Mouse (Mus musculus) neural tube, embryonic 11.5 days (tissue): ENCODE results near the gene Srrm1. TPM values are rescaled to one million over a fixed set of nuclear protein-coding genes. Genes with fewer than 3 reads are reported as not detected.

Source experiments
- ATAC-seq: fragments of 200-750 bp; cut with Nextera tagmentation; 2 replicates; pipeline ENCODE4 v1.8.0; 2017; ENCODE audit warnings: moderate number of reproducible peaks, mild to moderate bottlenecking, moderate TSS enrichment, moderate library complexity; ENCODE audit not compliant: insufficient read depth, low FRiP score, low TSS enrichment
- DNase-seq: peaks from one replicate; pipeline ENCODE4 v3.0.0-alpha.2; 2015; ENCODE audit warnings: low spot score
- H3K27ac ChIP-seq: fragments of 300-500 bp; sonication (generic); 2 replicates; pipeline ENCODE4 v1.5.1; 2014; ENCODE audit warnings: low read depth, mild to moderate bottlenecking, low read length
- H3K27me3 ChIP-seq: fragments of 300-500 bp; sonication (generic); 2 replicates; pipeline ENCODE4 v1.6.1; 2014; ENCODE audit warnings: mild to moderate bottlenecking, low read length, mixed read lengths; ENCODE audit not compliant: control insufficient read depth, insufficient read depth
- H3K36me3 ChIP-seq: fragments of 300-500 bp; sonication (generic); 2 replicates; pipeline ENCODE4 v1.6.1; 2014; ENCODE audit warnings: mild to moderate bottlenecking, low read length, moderate library complexity, mixed read lengths; ENCODE audit not compliant: control insufficient read depth, insufficient read depth
- H3K4me1 ChIP-seq: fragments of 300-500 bp; sonication (generic); 2 replicates; pipeline ENCODE4 v1.6.1; 2014; ENCODE audit warnings: low read length, mixed read lengths; ENCODE audit not compliant: control insufficient read depth, insufficient read depth
- H3K4me2 ChIP-seq: fragments of 300-500 bp; sonication (generic); 2 replicates; pipeline ENCODE4 v1.6.1; 2014; ENCODE audit warnings: low read depth, mild to moderate bottlenecking, moderate library complexity
- H3K4me3 ChIP-seq: fragments of 300-500 bp; sonication (generic); 2 replicates; pipeline ENCODE4 v1.5.1; 2014; ENCODE audit warnings: low read depth, low read length
- H3K9ac ChIP-seq: fragments of 300-500 bp; sonication (generic); 2 replicates; pipeline ENCODE4 v1.6.1; 2014; ENCODE audit warnings: mild to moderate bottlenecking, low read length
- H3K9me3 ChIP-seq: fragments of 300-500 bp; sonication (generic); 2 replicates; pipeline ENCODE4 v1.6.1; 2016; ENCODE audit warnings: low read length; ENCODE audit not compliant: control insufficient read depth
- WGBS: fragments of 180-500 bp; shearing (Covaris S2); extraction: QIAGEN DNeasy Blood & Tissue Kit; methylation state at CpG from one replicate; pipeline ENCODE4 v1.1.7; 2014; 5-methylcytosine and 5-hydroxymethylcytosine counted together
- polyA plus RNA-seq: library from polyadenylated mRNA; unstranded; fragments of >200 nt; fragmentation: Nextera tagmentation; extraction: Ambion mirVana; gene quantifications from 2 replicates; pipeline ENCODE4 v1.2.1, GENCODE M21; 2014

Gene Srrm1
- polyA plus RNA-seq, 1 experiment from 2014 or later: 168 TPM

DNA sequence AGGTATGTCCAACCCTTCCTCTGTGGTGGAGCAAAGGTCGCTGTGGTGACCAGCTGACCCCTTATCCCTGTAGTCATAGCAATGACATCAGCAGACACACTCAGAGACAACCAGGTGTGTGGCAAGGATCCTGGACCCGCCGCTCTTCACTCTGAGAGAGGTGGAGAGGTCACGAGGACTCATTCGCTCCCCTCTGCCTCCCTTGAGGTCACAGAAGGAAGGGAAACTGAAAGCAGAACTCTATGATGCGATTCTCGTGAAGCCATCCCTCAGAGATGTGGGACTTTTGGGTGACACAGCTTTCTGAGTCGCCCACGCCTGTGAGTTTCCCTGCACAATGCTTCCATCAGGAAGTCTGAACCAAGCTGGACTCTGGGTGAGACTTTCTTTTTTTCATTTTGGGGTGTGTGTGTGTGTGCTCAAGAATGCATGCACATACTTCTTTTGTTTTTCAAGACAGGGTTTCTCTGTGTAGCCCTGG is 39.3 kb downstream of the Srrm1 start:
- 76% methylated on average over 9 of the region's 9 CpGs for WGBS
- H3K9me3 ChIP-seq: no peaks in the 10 kb centered on the region
- ATAC-seq: no peak

DNA sequence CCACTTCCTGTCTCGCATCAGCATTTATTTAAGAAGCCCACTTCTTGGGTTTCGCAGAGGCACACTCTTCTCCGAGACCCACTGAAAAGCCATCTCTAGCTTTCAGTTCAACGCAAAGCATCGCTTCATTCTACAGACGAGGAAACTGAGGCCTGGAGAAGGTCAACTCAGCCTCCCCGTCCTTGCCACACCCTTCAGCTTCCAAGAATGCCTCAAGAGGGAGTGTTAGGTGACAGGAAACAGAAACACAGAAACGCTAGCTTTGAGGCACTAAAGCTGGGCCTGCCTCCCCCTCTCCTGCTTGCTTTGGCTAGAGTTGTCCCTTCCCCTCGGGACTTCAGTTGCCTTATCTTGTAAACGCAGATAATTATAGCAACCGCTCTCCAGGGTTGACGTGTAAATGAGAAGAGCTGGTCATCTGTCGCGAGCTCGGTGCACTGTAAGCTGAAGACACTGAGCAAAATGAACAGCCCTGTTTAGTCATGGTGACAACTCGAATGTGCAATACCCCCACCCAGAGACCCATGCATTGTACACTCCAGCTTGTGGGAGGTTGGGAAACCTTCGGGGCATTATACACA is 39.9 kb downstream of the Srrm1 start:
- H3K27me3 ChIP-seq: no peaks in the 10 kb centered on the region
- peaks cover 14% of the 10 kb centered on the region for H3K36me3 ChIP-seq
- H3K9ac ChIP-seq: no peak overlapping the region
- no peak overlapping the region for H3K4me2 ChIP-seq
- ATAC-seq: no peak
- no peak for DNase-seq
- H3K9me3 ChIP-seq: no peaks in the 10 kb centered on the region
- no peak overlapping the region for H3K27ac ChIP-seq
- no peak overlapping the region for H3K4me3 ChIP-seq
- no peaks in the 10 kb centered on the region for H3K4me1 ChIP-seq
- 69% methylated on average over 17 of the region's 17 CpGs for WGBS

More for the DNA sequence above, 39.3 kb downstream of the Srrm1 start:
- Histone ChIP-seq H3K9ac (no peak overlapping the region), H3K4me2 (no peak overlapping the region), H3K27ac (no peak overlapping the region), H3K27me3 (no peaks in the 10 kb centered on the region), H3K4me3 (no peak overlapping the region), H3K4me1 (no peaks in the 10 kb centered on the region), H3K36me3 (peaks cover 16% of the 10 kb centered on the region)
- no peak for DNase-seq

DNA sequence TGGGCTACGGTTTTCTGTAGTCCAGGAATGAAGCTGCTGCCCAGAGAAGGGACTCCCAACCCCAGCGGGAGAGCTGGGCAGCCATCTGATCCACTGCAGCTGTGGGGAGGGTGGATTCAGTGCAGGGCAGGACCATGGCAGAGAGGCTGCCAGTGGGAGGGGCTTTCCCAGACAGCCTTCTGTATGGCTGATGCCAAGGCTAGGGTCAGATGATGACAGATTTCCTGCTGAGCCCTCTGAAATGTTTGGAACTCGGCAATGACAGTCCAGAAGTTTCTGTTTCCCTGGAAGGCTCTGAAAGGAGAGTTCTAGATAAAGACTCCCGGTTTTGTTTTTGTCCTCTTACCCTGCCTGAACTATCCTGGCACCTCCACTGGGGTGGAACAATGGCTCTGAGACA is 40.4 kb downstream of the Srrm1 start:
- Histone ChIP-seq H3K36me3 (peaks cover 14% of the 10 kb centered on the region), H3K27ac (no peak overlapping the region), H3K27me3 (no peaks in the 10 kb centered on the region), H3K4me3 (no peak overlapping the region), H3K9me3 (no peaks in the 10 kb centered on the region), H3K4me1 (no peaks in the 10 kb centered on the region), H3K9ac (no peak overlapping the region), H3K4me2 (no peak overlapping the region)
- 53% methylated on average over 4 of the region's 4 CpGs for WGBS
- no peak for ATAC-seq
- no peak for DNase-seq

DNA sequence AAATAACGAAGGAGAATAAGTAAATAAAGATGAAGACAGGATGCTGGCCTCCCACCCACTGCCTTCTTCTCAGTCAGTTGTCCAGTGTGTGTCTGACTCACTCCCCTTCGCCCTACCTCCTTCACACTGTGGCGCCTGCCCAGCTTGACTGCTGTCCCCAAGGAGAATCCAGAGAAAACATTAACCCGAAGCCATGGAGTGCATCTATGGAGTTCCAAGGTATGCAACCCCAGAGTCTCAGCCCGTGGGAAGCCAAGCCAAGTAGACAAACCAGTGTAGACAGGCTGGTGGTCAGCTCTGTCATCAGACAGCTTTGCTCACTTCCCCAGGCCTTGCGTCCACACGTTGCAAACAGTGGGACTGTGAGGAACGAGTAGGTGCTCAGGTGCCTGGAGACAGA is 42.8 kb downstream of the Srrm1 start:
- Histone ChIP-seq H3K9ac (no peak overlapping the region), H3K27ac (no peak overlapping the region), H3K9me3 (no peaks in the 10 kb centered on the region), H3K4me3 (no peak overlapping the region), H3K4me2 (no peak overlapping the region), H3K4me1 (no peaks in the 10 kb centered on the region; the same call in 1 of the 2 replicates), H3K27me3 (no peaks in the 10 kb centered on the region), H3K36me3 (peaks cover 5% of the 10 kb centered on the region)
- 80% methylated on average over 8 of the region's 8 CpGs for WGBS
- DNase-seq: no peak
- no peak for ATAC-seq

DNA sequence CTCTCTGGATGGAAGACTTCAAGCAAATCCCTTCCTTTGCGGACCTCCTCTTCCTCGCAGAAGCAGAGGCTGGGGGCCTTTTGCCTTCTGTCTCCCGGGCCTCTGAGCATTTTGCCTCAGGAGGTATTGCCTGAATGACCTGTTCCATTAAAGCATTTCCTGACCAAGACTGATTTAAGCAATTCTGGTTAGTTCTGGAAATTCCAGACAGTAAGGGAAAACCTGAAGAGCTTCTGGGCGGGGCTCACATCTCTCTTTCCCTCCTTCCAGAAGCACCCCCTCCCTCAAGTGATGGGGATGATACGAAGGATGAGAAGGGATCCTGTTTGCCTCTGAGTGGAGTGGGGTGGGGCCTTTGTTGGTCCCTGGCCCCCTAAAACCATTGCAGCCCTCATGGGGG is 43.4 kb downstream of the Srrm1 start:
- H3K4me1 ChIP-seq: no peaks in the 10 kb centered on the region; the same call in 1 of the 2 replicates
- H3K9me3 ChIP-seq: no peaks in the 10 kb centered on the region
- DNase-seq (no peak), ATAC-seq (no peak)
- no peak overlapping the region for H3K4me2 ChIP-seq
- H3K36me3 ChIP-seq: no peaks in the 10 kb centered on the region
- WGBS: 74% methylated on average over 5 of the region's 5 CpGs
- H3K4me3 ChIP-seq: no peak overlapping the region
- no peak overlapping the region for H3K9ac ChIP-seq
- H3K27me3 ChIP-seq: no peaks in the 10 kb centered on the region
- no peak overlapping the region for H3K27ac ChIP-seq

DNA sequence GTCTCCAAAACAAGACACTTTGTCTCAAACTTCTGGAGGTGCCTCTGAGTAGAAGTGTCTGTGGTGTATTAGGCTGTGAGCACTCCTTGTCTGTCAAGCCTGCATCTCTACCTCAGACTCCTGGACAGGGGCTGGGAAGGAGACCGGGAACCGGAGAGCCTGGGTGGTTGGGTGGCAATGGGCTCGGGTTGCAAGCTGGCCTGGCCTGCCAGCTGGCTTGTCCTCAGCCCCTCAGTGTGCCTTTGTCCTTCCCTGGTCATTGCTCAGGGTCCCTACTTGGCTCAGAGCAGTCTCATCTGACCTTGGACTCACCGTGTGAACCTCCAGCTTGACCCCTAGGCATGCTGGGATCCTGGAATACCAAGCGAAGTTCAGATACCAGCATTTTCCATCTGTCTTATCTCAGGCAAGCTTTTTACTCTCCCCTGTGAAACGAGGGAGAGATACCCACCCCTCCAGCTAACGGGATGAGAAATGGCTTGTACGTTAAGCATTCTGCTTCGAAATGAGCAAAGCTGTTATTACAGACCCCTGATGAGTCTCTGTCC is 43.9 kb downstream of the Srrm1 start:
- Histone ChIP-seq H3K36me3 (no peaks in the 10 kb centered on the region), H3K9ac (no peak overlapping the region), H3K4me1 (no peaks in the 10 kb centered on the region; the same call in 1 of the 2 replicates), H3K27ac (no peak overlapping the region), H3K4me3 (no peak overlapping the region), H3K27me3 (no peaks in the 10 kb centered on the region), H3K9me3 (no peaks in the 10 kb centered on the region), H3K4me2 (no peak overlapping the region)
- ATAC-seq: no peak
- 71% methylated on average over 9 of the region's 9 CpGs for WGBS
- DNase-seq: no peak

DNA sequence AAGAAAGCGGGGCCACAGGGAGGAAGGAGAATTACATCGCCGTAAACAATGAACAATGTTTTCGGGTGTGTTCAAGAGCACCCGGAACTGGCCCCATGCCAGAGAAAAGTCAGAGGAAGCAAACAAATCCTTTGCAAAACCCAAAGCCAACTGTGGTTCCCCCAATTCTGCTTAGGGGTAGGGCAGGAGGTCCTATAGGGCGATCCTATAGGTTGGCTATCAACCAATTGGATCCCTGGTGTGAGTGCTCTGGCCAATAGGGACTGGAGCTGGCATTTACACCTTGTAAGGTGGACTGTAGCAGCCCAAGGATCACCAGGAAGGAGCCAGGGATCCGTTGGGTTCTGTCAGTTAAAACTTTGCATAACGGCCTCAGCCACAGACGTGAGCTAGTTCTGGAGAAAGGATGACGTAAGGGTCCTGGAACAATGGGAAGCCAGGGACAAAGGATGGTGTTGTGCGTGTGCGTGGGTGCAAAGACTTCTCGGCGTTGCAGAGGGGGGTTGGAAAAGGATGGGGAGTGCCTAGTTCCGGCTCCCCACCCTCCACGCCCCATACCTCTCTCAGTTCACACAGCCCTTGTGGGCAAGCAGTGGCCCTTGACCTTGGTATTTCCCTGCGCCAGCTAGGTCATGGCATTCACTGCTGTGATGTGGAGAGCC is 46.0 kb downstream of the Srrm1 start:
- H3K27me3 ChIP-seq: no peaks in the 10 kb centered on the region
- peak overlapping the region; percentile 35 for H3K9ac ChIP-seq
- H3K4me1 ChIP-seq: no peaks in the 10 kb centered on the region; the same call in 1 of the 2 replicates
- peak overlapping the region; percentile 24 for H3K4me2 ChIP-seq
- 39% methylated on average over 17 of the region's 17 CpGs for WGBS
- peak; percentile 45; the same call in 1 of the 2 replicates for ATAC-seq
- peak; percentile 19 for DNase-seq
- H3K4me3 ChIP-seq: no peak overlapping the region
- no peaks in the 10 kb centered on the region for H3K36me3 ChIP-seq
- H3K9me3 ChIP-seq: no peaks in the 10 kb centered on the region
- H3K27ac ChIP-seq: no peak overlapping the region

DNA sequence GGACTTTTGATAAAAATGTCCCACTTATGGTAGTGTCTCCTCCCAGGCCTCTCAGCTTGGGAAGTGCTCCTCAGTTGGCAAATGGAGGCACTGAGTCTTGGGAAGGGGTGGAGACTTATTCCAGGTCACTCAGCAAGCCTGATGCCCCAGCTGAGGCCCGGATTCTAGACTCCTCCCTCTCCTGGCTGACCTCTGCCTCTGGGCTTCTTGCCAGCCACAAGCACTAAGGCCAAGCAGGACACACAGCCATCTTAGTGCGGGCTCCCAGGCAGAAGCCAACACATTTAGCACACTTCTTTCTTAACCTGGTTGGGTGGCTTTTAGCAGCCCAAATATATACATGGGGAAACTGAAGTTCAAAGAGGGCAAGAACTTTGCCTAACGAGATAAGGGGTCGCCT is 46.6 kb downstream of the Srrm1 start:
- 66% methylated on average over 4 of the region's 4 CpGs for WGBS

DNA sequence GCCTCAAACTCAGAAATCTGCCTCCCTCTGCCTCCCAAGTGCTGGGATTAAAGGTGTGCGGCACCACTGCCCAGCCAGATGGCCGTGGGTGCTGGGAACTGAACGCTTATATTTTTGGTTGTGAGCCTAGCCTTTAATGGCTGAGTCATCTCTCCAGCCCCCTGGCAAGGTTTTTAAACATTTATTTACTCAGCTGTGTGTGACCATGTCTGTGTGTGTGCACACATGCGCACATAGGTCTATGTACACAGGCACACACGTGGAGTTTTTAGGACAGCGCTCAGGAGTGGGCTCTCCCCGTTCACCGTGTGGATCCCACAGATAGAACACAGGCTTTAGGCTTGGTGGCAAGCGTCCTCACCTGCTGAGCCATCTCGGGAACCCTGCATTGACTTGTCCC is 50.9 kb downstream of the Srrm1 start:
- ATAC-seq: no peak
- no peak overlapping the region for H3K4me2 ChIP-seq
- no peaks in the 10 kb centered on the region; the same call in 1 of the 2 replicates for H3K4me1 ChIP-seq
- H3K27ac ChIP-seq: no peak overlapping the region
- no peaks in the 10 kb centered on the region for H3K27me3 ChIP-seq
- H3K4me3 ChIP-seq: no peak overlapping the region
- 90% methylated on average over 10 of the region's 10 CpGs for WGBS
- no peak overlapping the region for H3K9ac ChIP-seq
- no peaks in the 10 kb centered on the region for H3K36me3 ChIP-seq
- DNase-seq: no peak
- H3K9me3 ChIP-seq: no peaks in the 10 kb centered on the region

More for the DNA sequence above, 46.6 kb downstream of the Srrm1 start:
- no peak overlapping the region for H3K9ac ChIP-seq
- H3K27me3 ChIP-seq: no peaks in the 10 kb centered on the region
- no peak overlapping the region for H3K4me3 ChIP-seq
- no peak overlapping the region for H3K27ac ChIP-seq
- ATAC-seq (no peak), DNase-seq (no peak)
- no peaks in the 10 kb centered on the region for H3K36me3 ChIP-seq
- no peaks in the 10 kb centered on the region for H3K9me3 ChIP-seq
- no peaks in the 10 kb centered on the region; the same call in 1 of the 2 replicates for H3K4me1 ChIP-seq
- H3K4me2 ChIP-seq: no peak overlapping the region
